In the genomic region with DNA sequence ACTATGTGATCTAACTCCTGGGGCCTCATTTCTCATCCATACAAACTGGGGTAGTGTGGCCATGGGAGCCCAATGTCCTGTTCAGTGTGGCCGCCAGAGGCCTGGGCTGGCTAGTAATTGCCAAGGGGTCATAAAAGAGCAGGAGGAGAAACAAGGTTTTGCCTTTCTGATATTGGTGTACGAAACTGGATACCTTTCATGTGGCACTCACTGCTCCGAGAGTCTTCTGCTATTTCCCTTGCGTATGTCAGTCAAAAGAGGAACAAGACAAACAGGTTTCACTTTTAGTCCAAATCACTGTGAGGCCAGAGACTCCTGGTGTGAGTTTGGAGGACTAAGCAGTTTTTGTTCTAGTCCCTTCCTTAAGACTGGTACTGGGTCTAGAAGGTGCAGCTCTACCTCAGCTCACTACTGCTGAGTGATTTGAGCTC, we compare ENCODE assay signal across 20 mouse cellular contexts. TPM values are rescaled to one million over a fixed set of nuclear protein-coding genes. Genes with fewer than 3 reads are reported as not detected.
DNase-seq lines count a peak whose midpoint lies in the region; ATAC-seq and TF ChIP-seq lines count a peak whose summit lies in the region.
"Had no signal": no experiment of that assay in that cellular context is flagged by ENCODE, and none has a peak within 500 bp of the region (broad histone marks: within the 10 kb centered on the region; RNA-seq: fewer than 3 reads in every experiment).

No protein-coding gene starts in this region.

- H3K27me3 ChIP-seq in stomach, postnatal 0 days (ENCODE audit: control insufficient read depth, insufficient read depth, low read length), result no peaks in the 10 kb centered on the region
- H3K27me3 ChIP-seq: intestine, embryonic 15.5 days; limb, embryonic 12.5 days; lung, embryonic 15.5 days; midbrain, embryonic 12.5 days had no signal

- H3K9ac ChIP-seq in stomach, postnatal 0 days (ENCODE audit: low read length), result no peak overlapping the region
- H3K9ac ChIP-seq: heart, embryonic 12.5 days; intestine, embryonic 15.5 days; limb, embryonic 12.5 days; lung, embryonic 15.5 days; midbrain, embryonic 12.5 days had no signal

- 68% methylated on average over 4 of the region's 4 CpGs for WGBS in stomach, postnatal 0 days

- H3K4me3 ChIP-seq in stomach, postnatal 0 days (ENCODE audit: low read depth, low read length), result no peak overlapping the region
- H3K4me3 ChIP-seq: heart, embryonic 12.5 days; hindbrain, embryonic 10.5 days; intestine, embryonic 15.5 days; limb, embryonic 12.5 days; lung, embryonic 15.5 days; midbrain, embryonic 12.5 days had no signal

- ATAC-seq in granulocyte monocyte progenitor cell, adult 5-6 weeks (replicated peaks; ENCODE audit: poor library complexity, severe bottlenecking), result peak; percentile 71
- ATAC-seq in stomach, postnatal 0 days (ENCODE audit: low FRiP score, low TSS enrichment), result no peak
- ATAC-seq: activated CD4-positive, CD25-positive, alpha-beta regulatory T cell, adult 4 months; intestine, embryonic 15.5 days had no signal

- H3K36me3 ChIP-seq in stomach, postnatal 0 days (ENCODE audit: control insufficient read depth, insufficient read depth, low read length), result no peaks in the 10 kb centered on the region
- H3K36me3 ChIP-seq: intestine, embryonic 15.5 days had no signal

- H3K4me1 ChIP-seq in stomach, postnatal 0 days (replicated peaks; ENCODE audit: control insufficient read depth, insufficient read depth), result no peaks in the 10 kb centered on the region

- H3K9me3 ChIP-seq in stomach, postnatal 0 days (ENCODE audit: control insufficient read depth, low read length), result no peaks in the 10 kb centered on the region
- H3K9me3 ChIP-seq: heart, embryonic 12.5 days; hindbrain, embryonic 10.5 days; intestine, embryonic 15.5 days; limb, embryonic 12.5 days; lung, embryonic 15.5 days; midbrain, embryonic 12.5 days had no signal

- H3K4me2 ChIP-seq in stomach, postnatal 0 days (replicated peaks; ENCODE audit: low read depth), result no peak overlapping the region
- H3K4me2 ChIP-seq: heart, embryonic 12.5 days; intestine, embryonic 15.5 days; limb, embryonic 12.5 days; lung, embryonic 15.5 days; midbrain, embryonic 12.5 days had no signal

- TF ChIP-seq CTCF in stomach, postnatal 0 days (IDR thresholded peaks at IDR 0.05; ENCODE audit: low read depth), result no peak

- peak; percentile 28 for DNase-seq in gastrocnemius, adult 18-20 months (ENCODE audit: low spot score)
- DNase-seq in gastrocnemius, postnatal 25 days, result no peak
- DNase-seq in lung, postnatal 25 days (ENCODE audit: low spot score), result peak; percentile 32
- no peak for DNase-seq in lung, adult 18-20 months
- no peak for DNase-seq in stomach, postnatal 0 days (ENCODE audit: low spot score)
- DNase-seq in left cerebral cortex, adult 8-10 months (ENCODE audit: low spot score in 2 of 2), result no peak
- no peak for DNase-seq in adrenal gland, postnatal 25 days
- DNase-seq: cerebellum, adult 18-20 months; gastrocnemius, postnatal 10 days; kidney, postnatal 36 days; layer of hippocampus, postnatal 36 days; right cerebral cortex, postnatal 14 days had no signal

- TF ChIP-seq EP300 in stomach, postnatal 0 days (optimal IDR thresholded peaks at IDR 0.05), result no peak

- H3K27ac ChIP-seq in stomach, postnatal 0 days (replicated peaks), result peak overlapping the region; percentile 35; the same call in 1 of the 2 replicates
- H3K27ac ChIP-seq: intestine, embryonic 15.5 days; limb, embryonic 12.5 days; lung, embryonic 15.5 days; midbrain, embryonic 12.5 days had no signal

RNA-seq across cellular contexts. Expression of gene Plpp3, which starts 6.8 kb away (rescaled TPM):
- total RNA-seq in gastrocnemius, adult 18-20 months (2021), result 10 to 100 TPM; 42.6 to 62.5 TPM
- 10 to 100 TPM; 43.7 to 50.2 TPM for total RNA-seq in gastrocnemius, postnatal 25 days (2021)
- not detected in 2 replicates for total RNA-seq in granulocyte monocyte progenitor cell, adult 5-6 weeks (2014; fragmentation: Nextera tagmentation)
- total RNA-seq in granulocyte monocyte progenitor cell, adult 5-6 weeks (2017), result not detected in 2 replicates
- 60.2 and 64.4 TPM in 2 replicates for polyA plus RNA-seq in stomach, postnatal 0 days (2015; fragmentation: Nextera tagmentation; extraction: Ambion mirVana)
- total RNA-seq in left cerebral cortex, adult 8-10 months (2022), result 100 to 1,000 TPM; 191 to 207 (median 194) TPM
- 340 and 406 TPM in 2 replicates for total RNA-seq in adrenal gland, postnatal 25 days (2021)
- polyA plus RNA-seq: activated CD4-positive, CD25-positive, alpha-beta regulatory T cell, adult 4 months had no signal

RNA-seq across cellular contexts. Expression of gene Prkaa2, which starts 54.3 kb away (rescaled TPM):
- 100 to 1,000 TPM; 134 to 146 TPM for total RNA-seq in gastrocnemius, adult 18-20 months (2021)
- 100 to 1,000 TPM; 105 to 119 TPM for total RNA-seq in gastrocnemius, postnatal 25 days (2021)
- total RNA-seq in granulocyte monocyte progenitor cell, adult 5-6 weeks (2014; fragmentation: Nextera tagmentation), result 0.43 TPM in 1 of 2 replicates, not detected in the other
- 0.04 and 0.05 TPM in 2 replicates for total RNA-seq in granulocyte monocyte progenitor cell, adult 5-6 weeks (2017)
- polyA plus RNA-seq in stomach, postnatal 0 days (2015; fragmentation: Nextera tagmentation; extraction: Ambion mirVana), result 3.6 and 4.5 TPM in 2 replicates
- total RNA-seq in left cerebral cortex, adult 8-10 months (2022), result 10 to 100 TPM; 28.1 to 33.4 (median 28.7) TPM
- total RNA-seq in adrenal gland, postnatal 25 days (2021), result 11.7 and 13.2 TPM in 2 replicates

Comparison
In these comparisons a context has a peak if more than half of its experiments do, and no peak if none do; other contexts are left out.
1. DNase-seq: peak in gastrocnemius, adult 18-20 months (single experiment) and lung, postnatal 25 days (single experiment); none in gastrocnemius, postnatal 25 days (single experiment), lung, adult 18-20 months (0 of 2), stomach, postnatal 0 days (single experiment), left cerebral cortex, adult 8-10 months (0 of 2) and adrenal gland, postnatal 25 days (single experiment).
2. RNA of gene Plpp3, which starts 6.8 kb away (total RNA-seq): 340 to 406 TPM in adrenal gland, postnatal 25 days, 191 to 207 TPM in left cerebral cortex, adult 8-10 months, 42.6 to 62.5 TPM in gastrocnemius, adult 18-20 months and 43.7 to 50.2 TPM in gastrocnemius, postnatal 25 days; not detected in granulocyte monocyte progenitor cell, adult 5-6 weeks; every median in the first group is over 10 times any median in the second.